8 mouse cellular contexts compared by ENCODE assay signal in genomic region chr2:25983159-25983907, GRCm38 (mm10). TPM values are rescaled to one million over a fixed set of nuclear protein-coding genes. Genes with fewer than 3 reads are reported as not detected.
DNase-seq lines count a peak whose midpoint lies in the region; ATAC-seq lines count a peak whose summit lies in the region.

Gene Camsap1, minus strand, starts transcription at chr2:25983282.

- no peaks in the 10 kb centered on the region for H3K9me3 ChIP-seq in intestine, embryonic 14.5 days (ENCODE audit: control insufficient read depth, low read length)

- peak within 1 kb of the TSS; percentile 95 for H3K9ac ChIP-seq in intestine, embryonic 14.5 days (ENCODE audit: low read length)

- 1% methylated on average over 30 of the region's 64 CpGs for WGBS in intestine, embryonic 14.5 days

- peak within 1 kb of the TSS; percentile 87 for H3K4me3 ChIP-seq in intestine, embryonic 14.5 days (ENCODE audit: low read depth, low read length)

- DNase-seq in adrenal gland, adult 18-20 months (ENCODE audit: low spot score in 2 of 2) = peak; percentile 98
- DNase-seq in embryo, embryonic 11 days = peak; percentile 100
- peak; percentile 100 for DNase-seq in gastrocnemius, postnatal 25 days
- peak; percentile 99 for DNase-seq in intestine, embryonic 14.5 days (ENCODE audit: low spot score)
- DNase-seq in left cerebral cortex, postnatal 14 days (ENCODE audit: low spot score in 2 of 2) = peak; percentile 99
- peak; percentile 100 for DNase-seq in mesoderm, embryonic 11.5 days (ENCODE audit: low read depth, low spot score)
- peak; percentile 100 for DNase-seq in right cerebral cortex, postnatal 36 days (ENCODE audit: low spot score in 2 of 2)
- DNase-seq in yolk sac, embryonic 10.5 days (ENCODE audit: low spot score) = peak; percentile 100

- no peaks in the 10 kb centered on the region for H3K36me3 ChIP-seq in intestine, embryonic 14.5 days (ENCODE audit: control insufficient read depth, insufficient read depth, low read length)

- intact Hi-C loops in left cerebral cortex, postnatal 14 days (cut with DNase I) = no loop called here

- H3K4me1 ChIP-seq in intestine, embryonic 14.5 days (replicated peaks; ENCODE audit: control insufficient read depth, insufficient read depth, low read length) = peaks cover 28% of the 10 kb centered on the region; the same call in 1 of the 2 replicates

- peak within 1 kb of the TSS; percentile 66 for H3K27ac ChIP-seq in intestine, embryonic 14.5 days (ENCODE audit: low read depth)

- peak within 1 kb of the TSS; percentile 90 for H3K4me2 ChIP-seq in intestine, embryonic 14.5 days (ENCODE audit: low read length)

- no peaks in the 10 kb centered on the region for H3K27me3 ChIP-seq in intestine, embryonic 14.5 days (replicated peaks; ENCODE audit: control insufficient read depth, insufficient read depth, low read length)

- ATAC-seq in intestine, embryonic 14.5 days (replicated peaks; ENCODE audit: low FRiP score, low TSS enrichment, low read depth) = peak; percentile 99

RNA-seq across cellular contexts. Expression of gene Camsap1, which starts in this region (rescaled TPM):
- total RNA-seq in adrenal gland, adult 18-20 months (2021) = 10 to 100 TPM; 35.3 to 37.5 TPM
- total RNA-seq in gastrocnemius, postnatal 25 days (2021) = 10 to 100 TPM; 25.7 to 42.1 TPM
- 16.8 and 17.7 TPM in 2 replicates for polyA plus RNA-seq in intestine, embryonic 14.5 days (2014; fragmentation: Nextera tagmentation; extraction: Ambion mirVana)
- 100 to 1,000 TPM; 139 to 167 TPM for total RNA-seq in left cerebral cortex, postnatal 14 days (2021)

Comparison
In these comparisons a context has a peak if more than half of its experiments do, and no peak if none do; other contexts are left out.
1. Peak in every context shown above with its lines: DNase-seq, ATAC-seq, H3K4me3 ChIP-seq and H3K27ac ChIP-seq.